Mouse (Mus musculus) left cerebral cortex, postnatal 36 days (tissue): ENCODE results near the gene Nudt4. TPM values are rescaled to one million over a fixed set of nuclear protein-coding genes. Genes with fewer than 3 reads are reported as not detected.
"Not testable (repeated sequence)": the region's sequence is repeated elsewhere in the genome, so short reads cannot be mapped to it uniquely, and the experiment has no call there.

Experiments
- DNase-seq, 2 experiments: peaks; one replicate each; pipeline ENCODE4 v3.0.0; 2021 to 2022; ENCODE audit warnings: low spot score in 2 of 2, mixed read lengths in 1 of 2
- intact Hi-C: fragments of 180-260 bp; cut with DNase I; formaldehyde crosslinking; loops from one replicate; pipeline ENCODE4 v1.15.1; 2025
- total RNA-seq, 2 experiments: library from RNA; stranded (reverse); gene quantifications; 2 replicates each; pipeline ENCODE4 v1.2.3; 2021

Gene Nudt4
- total RNA-seq, 2 experiments from 2014 or later, result 133 to 170 TPM

- intact Hi-C loops, result no loop called here
- DNase-seq, result no peak
These were observed 5.5 kb upstream of the Nudt4 start for GRCm38 (mm10) chr10:95569441-95569840.

GRCm38 (mm10) chr10:95568016-95568415 is 4.1 kb upstream of the Nudt4 start:
- no peak for DNase-seq
- intact Hi-C loops, result no loop called here

- DNase-seq, result no peak
- intact Hi-C loops, result no loop called here
These were observed 3.6 kb upstream of the Nudt4 start for GRCm38 (mm10) chr10:95567550-95567949.

GRCm38 (mm10) chr10:95566786-95567185 is 2.8 kb upstream of the Nudt4 start:
- DNase-seq, result no peak
- intact Hi-C loops, result no loop called here

GRCm38 (mm10) chr10:95565156-95565854 is 1.4 kb upstream of the Nudt4 start:
- DNase-seq, result no peak
- intact Hi-C loops, result no loop called here

- DNase-seq, result peak in 1 of 2 experiments; percentile 53
- intact Hi-C loops, result loop anchor here (5.0 kb wide), 1 partner anchor 54 kb away; no protein-coding TSS in a partner anchor
These were observed 796 bp downstream of the Nudt4 start for GRCm38 (mm10) chr10:95562859-95563841.

- no peak for DNase-seq
- intact Hi-C loops, result loop anchor here (5.0 kb wide), 1 partner anchor 55 kb away; no protein-coding TSS in a partner anchor
These were observed 1.6 kb downstream of the Nudt4 start for GRCm38 (mm10) chr10:95562395-95562794.

- DNase-seq, result no peak
- intact Hi-C loops, result loop anchor here (5.0 kb wide), 1 partner anchor 56 kb away; no protein-coding TSS in a partner anchor
These were observed 2.3 kb downstream of the Nudt4 start for GRCm38 (mm10) chr10:95561616-95562015.

- no peak for DNase-seq
- intact Hi-C loops, result loop anchor here (5.0 kb wide), 1 partner anchor 57 kb away; no protein-coding TSS in a partner anchor
These were observed 3.5 kb downstream of the Nudt4 start for GRCm38 (mm10) chr10:95560394-95560983.

GRCm38 (mm10) chr10:95559426-95559825 is 4.5 kb downstream of the Nudt4 start:
- intact Hi-C loops, result loop anchor here (2.0 kb wide), 1 partner anchor 299 kb away; no protein-coding TSS in a partner anchor
- DNase-seq, result no peak

GRCm38 (mm10) chr10:95557337-95557828 is 6.6 kb downstream of the Nudt4 start:
- intact Hi-C loops, result no loop called here

GRCm38 (mm10) chr10:95555866-95556265 is 8.1 kb downstream of the Nudt4 start:
- DNase-seq, result no peak
- intact Hi-C loops, result no loop called here

More at GRCm38 (mm10) chr10:95557337-95557828, 6.6 kb downstream of the Nudt4 start:
- DNase-seq, result no peak

- intact Hi-C loops, result loop anchor here (2.0 kb wide), 1 partner anchor 302 kb away; no protein-coding TSS in a partner anchor
- no peak for DNase-seq
These were observed 11.6 kb downstream of the Nudt4 start for GRCm38 (mm10) chr10:95552326-95552725.

GRCm38 (mm10) chr10:95551752-95552151 is 12.2 kb downstream of the Nudt4 start:
- no peak for DNase-seq
- intact Hi-C loops, result loop anchor here (1.0 to 2.0 kb wide), 3 partner anchors 303 to 483 kb away; no protein-coding TSS in a partner anchor

- DNase-seq, result no peak
- intact Hi-C loops, result loop anchor here (2.0 kb wide), 1 partner anchor 484 kb away; no protein-coding TSS in a partner anchor
These were observed 13.4 kb downstream of the Nudt4 start for GRCm38 (mm10) chr10:95550506-95550905.

GRCm38 (mm10) chr10:95549080-95549479 is 14.9 kb downstream of the Nudt4 start:
- DNase-seq, intact Hi-C loops: not testable (repeated sequence)

GRCm38 (mm10) chr10:95548154-95548826 is 15.7 kb downstream of the Nudt4 start:
- intact Hi-C loops, result no loop called here

GRCm38 (mm10) chr10:95546178-95546577 is 17.8 kb downstream of the Nudt4 start:
- intact Hi-C loops, result no loop called here
- DNase-seq, result no peak

More at GRCm38 (mm10) chr10:95548154-95548826, 15.7 kb downstream of the Nudt4 start:
- DNase-seq, result no peak

- DNase-seq, result no peak
- intact Hi-C loops, result no loop called here
These were observed 18.9 kb downstream of the Nudt4 start for GRCm38 (mm10) chr10:95545051-95545450.
